Mouse (Mus musculus) liver, adult 2 months (tissue): ENCODE results near the gene Pdlim4.

ENCODE experiments used
- CTCF ChIP-seq: fragments of 200-500 bp; IDR thresholded peaks from 2 replicates; pipeline ENCODE4 v1.5.1; 2011; ENCODE audit warnings: low read depth, low read length, control low read depth
- POLR2A ChIP-seq: fragments of 200-500 bp; IDR thresholded peaks from 2 replicates; pipeline ENCODE4 v1.6.1; 2011; ENCODE audit warnings: low read length, control low read depth; ENCODE audit not compliant: insufficient read depth; ENCODE audit errors: extremely low read depth

GRCm38 (mm10) chr11:54084976-54085375 is 16.2 kb upstream of the Pdlim4 start:
- no peak for TF ChIP-seq CTCF
- no peak for TF ChIP-seq POLR2A
